In genomic region chr17:72448477-72448876, GRCm38 (mm10) we compare ENCODE assay signal across 10 mouse cellular contexts.
A peak's percentile ranks its signal among the peaks of the same experiment; 100 is the strongest.
DNase-seq lines count a peak whose midpoint lies in the region; ATAC-seq and TF ChIP-seq lines count a peak whose summit lies in the region.
"Had no signal": no experiment of that assay in that cellular context is flagged by ENCODE, and none has a peak within 500 bp of the region (broad histone marks: within the 10 kb centered on the region; RNA-seq: fewer than 3 reads in every experiment).

No protein-coding gene starts in this region.

- no peaks in the 10 kb centered on the region for H3K36me3 ChIP-seq in midbrain, embryonic 16.5 days (ENCODE audit: control insufficient read depth, insufficient read depth, low read length)

- H3K4me2 ChIP-seq in midbrain, embryonic 16.5 days (ENCODE audit: low read length) = no peak overlapping the region

- 36% methylated on average over 4 of the region's 4 CpGs for WGBS in cerebellum, adult 2 months
- 80% methylated on average over 4 of the region's 4 CpGs for WGBS in midbrain, embryonic 16.5 days

- ATAC-seq in midbrain, embryonic 16.5 days = no peak
- ATAC-seq: intestine, embryonic 16.5 days had no signal

- no peaks in the 10 kb centered on the region for H3K9me3 ChIP-seq in midbrain, embryonic 16.5 days (replicated peaks; ENCODE audit: control insufficient read depth, low read length, poor library complexity, severe bottlenecking)

- H3K27ac ChIP-seq in cerebellum, adult 2 months (ENCODE audit: insufficient read depth, low read length) = no peak overlapping the region
- peak overlapping the region; percentile 82 for H3K27ac ChIP-seq in gastrocnemius, adult 2 months
- H3K27ac ChIP-seq in midbrain, embryonic 16.5 days (ENCODE audit: low read length) = no peak overlapping the region

- DNase-seq in cerebellum, adult 2 months = peak; percentile 18 to 33
- no peak for DNase-seq in cerebellum, adult 9-10 months
- peak; percentile 14 for DNase-seq in NIH3T3 (ENCODE audit: low read depth)
- peak; percentile 88 for DNase-seq in gastrocnemius, adult 2 months
- DNase-seq in kidney, adult 8-10 months = peak; percentile 86 to 90
- DNase-seq in right cerebral cortex, adult 18-20 months = no peak
- no peak for DNase-seq in MN1 (ENCODE audit: low spot score)
- DNase-seq: B cell, adult 2 months had no signal

- peaks cover 6% of the 10 kb centered on the region; the same call in 1 of the 2 replicates for H3K4me1 ChIP-seq in cerebellum, adult 2 months (ENCODE audit: control insufficient read depth, insufficient read depth, low read length)
- no peaks in the 10 kb centered on the region for H3K4me1 ChIP-seq in midbrain, embryonic 16.5 days (ENCODE audit: control insufficient read depth, insufficient read depth, low read length)

- no peak for TF ChIP-seq CTCF in cerebellum, adult 2 months (IDR thresholded peaks at IDR 0.05; ENCODE audit: borderline replicate concordance, insufficient read depth, low read depth, low read length)
- no peak for TF ChIP-seq CTCF in gastrocnemius, adult 2 months (IDR thresholded peaks at IDR 0.05)

- H3K27me3 ChIP-seq in cerebellum, adult 2 months (ENCODE audit: control insufficient read depth, insufficient read depth, low read length) = no peaks in the 10 kb centered on the region; the same call in 1 of the 2 replicates
- no peaks in the 10 kb centered on the region for H3K27me3 ChIP-seq in midbrain, embryonic 16.5 days (ENCODE audit: control insufficient read depth, insufficient read depth, low read depth, low read length)

- TF ChIP-seq POLR2A in cerebellum, adult 2 months (IDR thresholded peaks at IDR 0.05; ENCODE audit: borderline replicate concordance, insufficient read depth, low read length) = no peak

- H3K9ac ChIP-seq in midbrain, embryonic 16.5 days (ENCODE audit: low read depth, low read length) = no peak overlapping the region

- intact Hi-C loops in gastrocnemius, adult 2 months (cut with DNase I) = no loop called here

- no peak overlapping the region for H3K4me3 ChIP-seq in cerebellum, adult 2 months (replicated peaks; ENCODE audit: insufficient read depth, low read depth, low read length)
- H3K4me3 ChIP-seq in gastrocnemius, adult 2 months = no peak overlapping the region
- no peak overlapping the region for H3K4me3 ChIP-seq in midbrain, embryonic 16.5 days (ENCODE audit: low read depth, low read length)

Comparison
In these comparisons a context has a peak if more than half of its experiments do, and no peak if none do; other contexts are left out.
1. DNase-seq: peak in cerebellum, adult 2 months (2 of 2), NIH3T3 (single experiment), gastrocnemius, adult 2 months (single experiment) and kidney, adult 8-10 months (2 of 2); none in cerebellum, adult 9-10 months (single experiment), right cerebral cortex, adult 18-20 months (single experiment) and MN1 (single experiment).